Mouse (Mus musculus): Measurements from ENCODE around the gene Gm10153.
"Not testable (repeated sequence)": the region's sequence is repeated elsewhere in the genome, so short reads cannot be mapped to it uniquely, and the experiment has no call there.

The Gm10153 gene

DNA sequence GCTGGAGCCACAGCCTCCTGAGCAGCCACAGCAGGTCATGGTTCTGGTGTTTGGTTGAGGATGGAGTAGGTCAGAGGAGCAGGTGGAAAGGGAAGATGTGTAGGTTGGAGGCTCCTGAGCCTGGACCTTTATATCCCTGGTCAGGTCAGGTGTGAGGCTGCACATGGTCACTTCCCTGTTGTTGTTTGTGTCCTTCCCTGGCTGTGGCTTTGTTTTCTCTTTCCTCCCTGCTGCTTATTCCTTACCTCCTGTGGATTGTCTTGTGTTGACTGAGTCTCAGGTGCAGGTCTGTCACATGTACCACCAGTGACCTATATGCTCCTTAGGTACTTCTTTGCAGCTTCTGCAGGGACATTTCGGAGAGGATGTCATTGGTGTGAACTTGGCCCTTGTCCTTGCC lies 45.7 kb downstream of the Gm10153 start, which contains the start of gene Gm45337:
Gene Gm45337 (minus strand): TSS at position 101 of the 400 bp plus-strand sequence.
- DNase-seq (ENCODE audit: low read depth, low spot score), result no peak

DNA sequence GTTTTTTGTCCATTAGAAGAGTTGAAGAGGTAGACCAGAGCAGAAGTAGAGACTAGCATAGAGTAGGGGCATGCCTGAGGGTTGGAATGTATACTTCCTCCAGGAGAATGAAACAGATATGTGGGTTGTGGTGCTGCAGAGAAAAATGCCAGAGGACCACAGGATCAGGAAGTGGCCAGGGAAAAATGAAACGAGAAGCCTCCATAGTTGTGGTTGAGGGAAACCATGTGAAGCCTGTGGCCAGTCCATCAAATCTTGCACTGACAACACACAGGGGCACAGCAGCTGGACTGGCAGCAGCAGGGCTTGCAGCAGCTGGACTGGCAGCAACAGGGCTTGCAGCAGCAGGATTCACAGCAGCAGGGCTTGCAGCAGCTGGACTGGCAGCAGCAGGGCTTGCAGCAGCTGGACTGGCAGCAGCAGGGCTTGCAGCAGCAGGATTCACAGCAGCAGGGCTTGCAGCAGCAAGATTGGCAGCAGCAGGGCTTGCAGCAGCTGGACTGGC lies 46.6 kb downstream of the Gm10153 start:
- not testable (repeated sequence) for DNase-seq (ENCODE audit: low read depth, low spot score)

DNA sequence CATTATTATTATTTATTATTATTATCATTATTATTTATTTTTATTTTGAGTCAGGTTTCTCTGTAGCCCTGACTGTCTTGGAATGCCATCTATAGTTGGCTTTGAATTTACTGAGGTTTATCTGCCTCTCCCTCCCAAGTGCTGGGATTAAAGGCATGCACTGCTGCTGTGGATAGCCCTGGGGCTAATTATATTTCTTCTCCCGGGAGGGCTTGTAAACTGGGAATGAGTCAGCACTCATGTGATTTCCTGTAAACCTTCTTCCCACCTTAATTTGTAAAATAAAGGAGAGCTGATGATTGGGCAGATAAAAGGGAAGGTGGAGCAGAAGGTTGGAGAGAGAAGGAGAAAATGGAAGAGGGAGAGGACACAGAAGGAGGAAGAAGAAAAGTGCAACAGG lies 49.5 kb downstream of the Gm10153 start:
- DNase-seq (ENCODE audit: low read depth, low spot score), result no peak
